Mouse (Mus musculus): ENCODE measurements around the gene Gm28230. TPM values are rescaled to one million over a fixed set of nuclear protein-coding genes. Genes with fewer than 3 reads are reported as not detected.

Gene Gm28230
- polyA plus RNA-seq, 1 experiment: 0.18 TPM

- no peak for DNase-seq
- 5% methylated on average over 12 of the region's 12 CpGs for WGBS
- TF ChIP-seq CTCF (IDR thresholded peaks at IDR 0.05; ENCODE audit: insufficient read depth, low read length) (no peak), POLR2A (IDR thresholded peaks at IDR 0.05; ENCODE audit: borderline replicate concordance, extremely low read depth, low read depth, low read length) (no peak)
- no peaks in the 10 kb centered on the region for H3K4me1 ChIP-seq (ENCODE audit: control insufficient read depth, insufficient read depth, low read length)
- H3K4me3 ChIP-seq (replicated peaks; ENCODE audit: extremely low read depth, low read depth, low read length): no peak overlapping the region
These were observed 42.4 kb upstream of the Gm28230 start for GRCm38 (mm10) chr2:74684106-74684505.

GRCm38 (mm10) chr2:74685059-74685603 is 41.4 kb upstream of the Gm28230 start:
- Histone ChIP-seq H3K4me3 (replicated peaks; ENCODE audit: extremely low read depth, low read depth, low read length) (no peak overlapping the region), H3K4me1 (ENCODE audit: control insufficient read depth, insufficient read depth, low read length) (no peaks in the 10 kb centered on the region)
- TF ChIP-seq CTCF (IDR thresholded peaks at IDR 0.05; ENCODE audit: insufficient read depth, low read length): no peak
- no peak for TF ChIP-seq POLR2A (IDR thresholded peaks at IDR 0.05; ENCODE audit: borderline replicate concordance, extremely low read depth, low read depth, low read length)
- WGBS: 28% methylated on average over 4 of the region's 4 CpGs
- no peak for DNase-seq

DNA sequence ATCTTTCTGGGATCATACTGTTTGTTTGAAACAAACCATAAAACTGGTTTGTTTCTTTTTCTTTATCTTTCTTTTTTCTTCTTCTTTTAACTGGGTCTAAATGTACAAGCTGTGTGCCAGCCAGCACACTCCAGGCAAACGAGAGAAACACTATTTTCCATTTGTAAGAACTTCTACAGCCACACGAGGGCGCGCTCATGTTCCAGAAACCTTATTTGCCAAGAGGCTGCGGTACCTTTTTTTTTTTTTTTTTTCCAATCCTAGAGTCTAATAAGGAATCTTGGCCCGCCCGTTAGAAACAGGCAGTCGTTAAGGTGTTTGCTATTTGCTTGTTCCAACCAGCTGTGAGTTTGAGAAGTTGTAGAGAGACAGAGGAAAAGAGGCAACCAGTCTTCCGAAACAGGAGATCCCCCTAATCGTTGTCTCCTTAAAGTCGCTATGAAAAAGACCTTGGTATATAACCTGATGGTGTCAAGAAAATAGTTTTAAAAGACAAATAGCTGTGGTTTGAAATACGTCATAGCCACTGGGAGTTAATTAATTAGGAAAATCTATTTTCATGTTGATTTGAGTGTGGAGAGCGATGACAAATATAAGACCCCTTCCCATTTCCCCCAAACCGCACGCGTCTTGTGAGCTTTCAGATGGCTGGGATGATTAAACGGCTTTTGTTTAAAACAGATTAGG is 40.1 kb upstream of the Gm28230 start:
- peak; percentile 31; the same call in 1 of the 2 replicates for TF ChIP-seq CTCF (IDR thresholded peaks at IDR 0.05; ENCODE audit: insufficient read depth, low read length)
- no peak for TF ChIP-seq POLR2A (IDR thresholded peaks at IDR 0.05; ENCODE audit: borderline replicate concordance, extremely low read depth, low read depth, low read length)
- DNase-seq: no peak
- WGBS: 10% methylated on average over 17 of the region's 17 CpGs
- Histone ChIP-seq H3K4me3 (replicated peaks; ENCODE audit: extremely low read depth, low read depth, low read length) (no peak overlapping the region), H3K4me1 (ENCODE audit: control insufficient read depth, insufficient read depth, low read length) (no peaks in the 10 kb centered on the region)

DNA sequence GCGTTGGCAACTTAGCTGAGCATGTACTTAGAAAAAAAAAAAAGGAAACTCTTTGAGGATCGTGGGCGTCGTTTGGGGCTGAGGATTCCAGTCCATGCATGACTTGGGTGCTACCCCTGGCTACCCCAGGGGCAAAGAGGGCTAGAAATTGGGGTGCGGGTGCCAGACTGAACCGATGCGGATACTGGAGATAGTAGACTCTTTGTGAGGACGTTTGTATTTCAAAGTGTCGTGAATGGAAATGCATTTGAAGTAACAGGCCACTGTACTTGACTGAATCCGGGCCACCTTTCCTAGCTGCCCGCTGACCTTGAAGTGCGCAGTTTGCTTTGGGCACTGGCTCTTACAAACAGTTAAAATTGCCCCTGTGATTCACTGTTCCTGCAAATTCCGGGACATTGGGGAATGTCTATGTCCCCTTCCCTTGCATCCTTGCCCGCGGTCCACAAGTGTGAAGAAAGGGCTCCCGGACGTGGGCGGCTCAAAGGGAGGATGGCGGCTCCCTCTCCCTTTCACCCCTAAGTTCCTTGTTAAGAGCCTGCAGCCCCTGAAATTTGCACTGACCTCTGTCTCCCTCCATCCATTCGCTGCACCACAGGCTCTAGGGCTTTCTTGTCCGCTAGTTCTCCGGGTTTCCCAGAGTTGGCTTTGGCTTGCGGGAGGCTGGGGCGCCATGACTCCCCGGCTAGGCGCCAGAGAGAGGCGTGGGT is 39.4 kb upstream of the Gm28230 start:
- no peaks in the 10 kb centered on the region for H3K4me1 ChIP-seq (ENCODE audit: control insufficient read depth, insufficient read depth, low read length)
- no peak for TF ChIP-seq CTCF (IDR thresholded peaks at IDR 0.05; ENCODE audit: insufficient read depth, low read length)
- no peak for TF ChIP-seq POLR2A (IDR thresholded peaks at IDR 0.05; ENCODE audit: borderline replicate concordance, extremely low read depth, low read depth, low read length)
- WGBS: 2% methylated on average over 27 of the region's 27 CpGs
- H3K4me3 ChIP-seq (replicated peaks; ENCODE audit: extremely low read depth, low read depth, low read length): no peak overlapping the region
- no peak for DNase-seq

GRCm38 (mm10) chr2:74687698-74688555 is 38.6 kb upstream of the Gm28230 start:
- WGBS: 6% methylated on average over 31 of the region's 31 CpGs
- TF ChIP-seq POLR2A (IDR thresholded peaks at IDR 0.05; ENCODE audit: borderline replicate concordance, extremely low read depth, low read depth, low read length) (no peak), CTCF (IDR thresholded peaks at IDR 0.05; ENCODE audit: insufficient read depth, low read length) (no peak)
- H3K4me3 ChIP-seq (replicated peaks; ENCODE audit: extremely low read depth, low read depth, low read length): no peak overlapping the region
- no peaks in the 10 kb centered on the region for H3K4me1 ChIP-seq (ENCODE audit: control insufficient read depth, insufficient read depth, low read length)
- no peak for DNase-seq

DNA sequence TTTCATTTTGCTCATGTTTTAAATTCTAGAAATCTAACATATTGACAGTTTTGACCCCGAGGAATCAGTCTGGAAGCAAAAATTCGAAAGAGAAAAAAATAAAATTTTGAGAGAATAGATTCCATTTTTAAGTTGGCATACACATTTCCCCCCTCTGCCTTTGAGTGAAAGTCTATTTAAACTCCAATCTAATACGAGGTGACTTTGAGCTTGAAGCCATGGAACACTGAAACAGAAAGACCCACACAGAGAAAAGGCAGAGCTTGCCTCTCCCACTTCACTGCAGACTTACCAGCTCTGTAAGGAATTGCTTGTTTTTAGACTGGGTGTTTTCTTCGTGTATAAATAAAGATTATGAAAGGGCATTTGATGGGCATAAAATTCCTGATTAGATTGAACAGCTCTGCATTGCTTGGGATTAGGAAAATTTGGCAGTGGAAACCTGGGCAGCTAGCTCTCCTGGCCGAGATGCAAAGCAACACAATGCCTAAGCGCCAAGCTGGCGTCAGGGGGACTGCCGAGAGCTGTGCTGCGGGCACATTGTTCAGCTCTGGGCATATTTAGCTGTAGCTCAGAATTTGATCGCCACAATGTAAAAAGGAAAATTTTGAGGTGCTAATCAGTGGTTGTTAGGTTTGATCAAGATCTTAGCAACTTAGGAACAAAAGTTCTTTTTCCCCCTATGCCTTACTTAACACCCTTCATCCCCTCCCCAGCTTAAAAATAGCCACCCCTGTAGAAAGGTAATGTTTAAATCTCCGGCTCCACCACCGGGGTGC is 37.5 kb upstream of the Gm28230 start:
- DNase-seq: no peak

DNA sequence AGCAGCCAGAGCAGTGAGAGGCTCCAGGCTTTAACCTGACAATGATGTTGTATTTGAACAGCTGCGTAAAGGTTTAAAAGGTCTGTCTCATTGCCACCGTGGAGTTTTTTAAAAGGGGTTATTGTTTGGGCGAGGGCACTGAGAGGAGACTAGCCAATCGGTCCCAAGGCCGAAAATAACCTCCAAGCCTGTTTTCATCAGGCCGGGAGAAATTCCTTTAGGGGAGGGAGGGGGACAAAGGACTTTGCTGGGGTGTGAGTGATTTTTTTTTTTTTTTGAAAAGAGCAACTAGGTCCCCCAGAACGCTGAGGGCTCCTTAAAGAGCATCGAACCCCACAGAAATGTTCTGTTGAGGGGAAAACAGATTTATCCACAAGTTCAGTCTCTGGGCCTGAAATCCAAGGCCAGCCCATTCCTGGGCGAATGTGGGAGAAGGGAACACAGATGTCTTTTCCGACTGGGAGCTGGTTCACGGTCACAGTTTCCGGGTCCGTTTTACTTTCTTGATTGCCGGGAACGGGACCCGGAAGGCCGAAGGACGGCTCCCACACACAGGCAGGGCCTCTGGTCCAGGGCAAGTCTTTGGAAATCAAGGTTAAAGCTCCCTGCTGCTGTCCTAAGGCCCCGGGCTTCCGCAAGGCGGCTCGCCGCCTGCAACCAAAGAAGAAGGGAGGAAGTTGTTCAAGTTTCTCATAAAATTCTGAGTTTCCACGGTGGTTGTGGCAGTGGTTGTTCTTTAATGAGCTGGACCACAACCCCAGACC is 36.8 kb upstream of the Gm28230 start:
- 5% methylated on average over 24 of the region's 24 CpGs for WGBS
- H3K4me3 ChIP-seq (replicated peaks; ENCODE audit: extremely low read depth, low read depth, low read length): no peak overlapping the region
- H3K4me1 ChIP-seq (ENCODE audit: control insufficient read depth, insufficient read depth, low read length): no peaks in the 10 kb centered on the region
- DNase-seq: no peak
- TF ChIP-seq CTCF (IDR thresholded peaks at IDR 0.05; ENCODE audit: insufficient read depth, low read length): no peak
- TF ChIP-seq POLR2A (IDR thresholded peaks at IDR 0.05; ENCODE audit: borderline replicate concordance, extremely low read depth, low read depth, low read length): no peak

More for the DNA sequence above, 37.5 kb upstream of the Gm28230 start:
- Histone ChIP-seq H3K4me3 (replicated peaks; ENCODE audit: extremely low read depth, low read depth, low read length) (no peak overlapping the region), H3K4me1 (ENCODE audit: control insufficient read depth, insufficient read depth, low read length) (no peaks in the 10 kb centered on the region)
- TF ChIP-seq CTCF (IDR thresholded peaks at IDR 0.05; ENCODE audit: insufficient read depth, low read length): no peak
- TF ChIP-seq POLR2A (IDR thresholded peaks at IDR 0.05; ENCODE audit: borderline replicate concordance, extremely low read depth, low read depth, low read length): no peak
- 8% methylated on average over 12 of the region's 12 CpGs for WGBS

GRCm38 (mm10) chr2:74690338-74690716 is 36.2 kb upstream of the Gm28230 start:
- H3K4me1 ChIP-seq (ENCODE audit: control insufficient read depth, insufficient read depth, low read length): no peaks in the 10 kb centered on the region
- no peak for DNase-seq
- TF ChIP-seq POLR2A (IDR thresholded peaks at IDR 0.05; ENCODE audit: borderline replicate concordance, extremely low read depth, low read depth, low read length) (no peak), CTCF (IDR thresholded peaks at IDR 0.05; ENCODE audit: insufficient read depth, low read length) (no peak)
- 14% methylated on average over 8 of the region's 8 CpGs for WGBS
- H3K4me3 ChIP-seq (replicated peaks; ENCODE audit: extremely low read depth, low read depth, low read length): no peak overlapping the region

Measured in lung, adult 2 months (tissue).